Mouse (Mus musculus): Measurements from ENCODE around the gene Fam45a. TPM values are rescaled to one million over a fixed set of nuclear protein-coding genes. Genes with fewer than 3 reads are reported as not detected.
A peak's percentile ranks its signal among the peaks of the same experiment; 100 is the strongest.

Fam45a gene
- polyA plus RNA-seq, 1 experiment from 2014 or later, result 36.4 TPM

DNA sequence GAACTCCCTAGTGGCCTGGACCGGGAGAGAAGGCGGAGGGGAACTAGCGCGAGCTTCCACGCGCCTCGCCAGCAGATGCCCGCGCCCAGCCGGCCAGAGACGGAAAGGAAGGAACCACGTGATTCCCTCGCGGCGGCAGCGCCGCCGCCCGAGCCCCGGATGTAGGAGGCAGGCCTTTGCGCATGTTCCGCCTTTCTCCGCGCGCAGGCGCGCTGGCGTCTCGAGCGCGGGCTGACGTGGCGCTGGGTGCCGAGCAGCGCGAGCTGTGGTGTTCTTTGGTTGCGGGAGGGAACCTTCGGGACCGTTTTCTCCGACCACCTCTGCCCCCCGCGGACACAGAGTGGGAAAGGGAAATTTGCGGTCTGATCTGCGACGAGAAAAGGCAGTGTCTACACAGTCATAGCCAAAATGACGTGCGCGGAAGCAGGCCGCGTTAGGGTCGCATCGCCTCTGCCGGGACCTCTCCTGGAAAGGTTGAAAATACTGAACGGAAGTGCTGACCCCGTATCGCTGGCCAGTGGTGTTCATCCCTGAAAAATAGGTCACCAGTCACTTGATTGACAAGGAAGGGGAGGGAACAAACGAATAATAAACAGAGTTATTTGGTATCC is 20.7 kb upstream of the Fam45a start, which contains the start of gene Eif3a:
Gene Eif3a, minus strand, starts transcription at position 108 of the 611 bp plus-strand sequence.
- 0% methylated on average over 57 of the region's 57 CpGs for WGBS
- no peaks in the 10 kb centered on the region for H3K27me3 ChIP-seq (ENCODE audit: control insufficient read depth, insufficient read depth, low read length)

GRCm38 (mm10) chr19:60791164-60791563 is 20.2 kb upstream of the Fam45a start:
- Histone ChIP-seq H3K9ac (ENCODE audit: low read length) (peak overlapping the region; percentile 100), H3K27ac (ENCODE audit: low read depth, low read length) (peak overlapping the region; percentile 96), H3K27me3 (ENCODE audit: control insufficient read depth, insufficient read depth, low read length) (no peaks in the 10 kb centered on the region), H3K4me2 (ENCODE audit: low read depth) (peak overlapping the region; percentile 43), H3K9me3 (ENCODE audit: control insufficient read depth, low read length) (no peaks in the 10 kb centered on the region), H3K4me3 (ENCODE audit: low read depth, low read length) (peak overlapping the region; percentile 99), H3K36me3 (ENCODE audit: control insufficient read depth, insufficient read depth, low read length) (no peaks in the 10 kb centered on the region), H3K4me1 (ENCODE audit: control insufficient read depth, insufficient read depth, low read length) (peaks cover 6% of the 10 kb centered on the region)
- no peak for ATAC-seq (ENCODE audit: insufficient read depth, low FRiP score, low TSS enrichment)
- no peak for DNase-seq (ENCODE audit: low spot score)
- 20% methylated on average over 9 of the region's 9 CpGs for WGBS

More for the DNA sequence above, 20.7 kb upstream of the Fam45a start, which contains the start of gene Eif3a:
- H3K4me2 ChIP-seq (ENCODE audit: low read depth), result peak within 1 kb of the TSS; percentile 43
- DNase-seq (ENCODE audit: low spot score), result peak; percentile 98
- peak within 1 kb of the TSS; percentile 96 for H3K27ac ChIP-seq (ENCODE audit: low read depth, low read length)
- peaks cover 8% of the 10 kb centered on the region for H3K4me1 ChIP-seq (ENCODE audit: control insufficient read depth, insufficient read depth, low read length)
- ATAC-seq (ENCODE audit: insufficient read depth, low FRiP score, low TSS enrichment), result peak; percentile 97
- peak within 1 kb of the TSS; percentile 99 for H3K4me3 ChIP-seq (ENCODE audit: low read depth, low read length)
- H3K36me3 ChIP-seq (ENCODE audit: control insufficient read depth, insufficient read depth, low read length), result no peaks in the 10 kb centered on the region
- H3K9me3 ChIP-seq (ENCODE audit: control insufficient read depth, low read length), result no peaks in the 10 kb centered on the region
- peak within 1 kb of the TSS; percentile 100 for H3K9ac ChIP-seq (ENCODE audit: low read length)

DNA sequence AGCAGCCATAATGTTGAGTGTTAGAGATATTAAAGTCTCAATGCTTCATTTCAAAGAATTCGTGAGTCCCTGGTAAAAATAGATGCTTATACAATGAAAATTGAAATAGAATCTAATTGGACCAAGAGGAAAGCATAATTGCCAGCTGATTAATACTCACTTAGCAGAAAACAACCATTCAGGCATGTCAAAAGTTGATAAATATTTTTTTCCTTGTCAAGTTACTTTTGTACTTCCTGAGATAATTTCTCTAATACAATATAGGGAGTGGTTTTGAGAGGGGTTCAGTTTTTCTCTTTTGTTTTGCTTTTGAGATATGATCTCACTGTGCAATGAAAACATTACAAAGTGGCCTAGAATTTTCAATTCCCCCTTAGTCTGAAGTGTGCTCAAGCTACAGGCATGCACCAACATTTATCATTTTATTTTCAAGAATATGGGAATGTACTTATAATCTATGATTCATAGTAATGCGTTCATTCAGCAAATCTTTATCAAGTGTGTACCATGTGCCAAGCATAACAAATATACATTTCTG is 18.1 kb upstream of the Fam45a start:
- 88% methylated on average over 2 of the region's 2 CpGs for WGBS
- Histone ChIP-seq H3K9ac (ENCODE audit: low read length) (no peak overlapping the region), H3K27me3 (ENCODE audit: control insufficient read depth, insufficient read depth, low read length) (no peaks in the 10 kb centered on the region), H3K4me2 (ENCODE audit: low read depth) (no peak overlapping the region), H3K36me3 (ENCODE audit: control insufficient read depth, insufficient read depth, low read length) (no peaks in the 10 kb centered on the region), H3K27ac (ENCODE audit: low read depth, low read length) (no peak overlapping the region), H3K4me3 (ENCODE audit: low read depth, low read length) (no peak overlapping the region), H3K4me1 (ENCODE audit: control insufficient read depth, insufficient read depth, low read length) (peaks cover 6% of the 10 kb centered on the region), H3K9me3 (ENCODE audit: control insufficient read depth, low read length) (no peaks in the 10 kb centered on the region)
- ATAC-seq (ENCODE audit: insufficient read depth, low FRiP score, low TSS enrichment) (no peak), DNase-seq (ENCODE audit: low spot score) (no peak)

DNA sequence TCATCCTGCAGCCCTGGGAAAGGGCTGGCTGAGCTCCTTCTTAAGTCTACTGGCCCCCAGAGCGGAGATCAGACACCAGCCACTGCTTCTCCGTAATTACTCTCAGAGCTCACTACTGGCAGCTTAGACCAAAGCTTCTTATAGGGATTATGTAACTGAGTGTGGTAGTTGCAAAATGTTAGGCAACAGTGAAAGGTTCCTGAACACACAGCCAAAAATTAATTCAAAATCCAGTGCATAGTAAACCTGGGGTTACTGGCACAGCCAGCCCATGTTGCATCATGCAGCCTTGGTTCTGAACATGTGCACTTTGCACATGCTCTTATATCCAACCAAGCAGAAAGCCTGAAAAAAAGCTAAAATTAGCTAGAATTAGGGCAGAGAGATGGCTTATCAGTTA is 16.1 kb upstream of the Fam45a start:
- DNase-seq (ENCODE audit: low spot score) (no peak), ATAC-seq (ENCODE audit: insufficient read depth, low FRiP score, low TSS enrichment) (no peak)
- 90% methylated on average over 2 of the region's 2 CpGs for WGBS
- Histone ChIP-seq H3K27me3 (ENCODE audit: control insufficient read depth, insufficient read depth, low read length) (no peaks in the 10 kb centered on the region), H3K9me3 (ENCODE audit: control insufficient read depth, low read length) (no peaks in the 10 kb centered on the region), H3K27ac (ENCODE audit: low read depth, low read length) (no peak overlapping the region), H3K4me2 (ENCODE audit: low read depth) (no peak overlapping the region), H3K9ac (ENCODE audit: low read length) (no peak overlapping the region), H3K36me3 (ENCODE audit: control insufficient read depth, insufficient read depth, low read length) (no peaks in the 10 kb centered on the region), H3K4me3 (ENCODE audit: low read depth, low read length) (no peak overlapping the region), H3K4me1 (ENCODE audit: control insufficient read depth, insufficient read depth, low read length) (no peaks in the 10 kb centered on the region)

- H3K9ac ChIP-seq (ENCODE audit: low read length), result no peak overlapping the region
- H3K36me3 ChIP-seq (ENCODE audit: control insufficient read depth, insufficient read depth, low read length), result no peaks in the 10 kb centered on the region
Measured at GRCm38 (mm10) chr19:60797415-60797814, 14.0 kb upstream of the Fam45a start.

DNA sequence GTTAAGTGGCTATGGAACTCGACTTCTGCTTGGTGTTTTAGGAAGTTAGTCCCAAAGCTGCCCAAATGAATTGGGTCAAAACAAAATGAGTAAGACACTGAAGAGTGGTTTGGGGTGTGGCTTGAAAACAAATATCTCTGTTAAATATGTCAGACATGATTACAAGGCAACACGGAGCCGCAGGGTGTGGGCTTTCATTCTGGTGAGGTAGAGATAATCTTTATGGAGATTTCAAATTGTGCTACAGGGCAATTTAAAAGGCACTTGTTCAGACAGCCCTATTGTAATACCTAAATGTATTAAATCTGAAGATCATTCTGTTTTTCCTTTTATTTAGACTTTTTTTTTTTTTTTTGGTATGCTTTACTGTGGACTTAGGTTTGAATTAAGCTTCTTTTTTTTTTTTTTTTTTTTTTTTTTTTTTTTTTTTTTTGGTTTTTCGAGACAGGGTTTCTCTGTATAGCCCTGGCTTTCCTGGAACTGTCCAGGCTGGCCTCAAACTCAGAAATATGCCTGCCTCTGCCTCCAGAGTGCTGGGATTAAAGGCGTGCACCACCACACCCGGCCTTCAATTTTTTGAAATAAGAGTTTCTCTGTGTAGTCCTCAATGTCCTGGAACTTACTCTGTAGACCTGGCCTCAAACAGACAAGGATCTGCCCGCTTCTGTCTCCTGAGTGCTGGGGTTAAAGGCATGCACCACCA is 11.4 kb upstream of the Fam45a start:
- DNase-seq (ENCODE audit: low spot score) (no peak), ATAC-seq (ENCODE audit: insufficient read depth, low FRiP score, low TSS enrichment) (no peak)
- 74% methylated on average over 7 of the region's 7 CpGs for WGBS
- no peaks in the 10 kb centered on the region for H3K36me3 ChIP-seq (ENCODE audit: control insufficient read depth, insufficient read depth, low read length)
- no peak overlapping the region for H3K4me2 ChIP-seq (ENCODE audit: low read depth)
- no peak overlapping the region for H3K9ac ChIP-seq (ENCODE audit: low read length)
- H3K4me1 ChIP-seq (ENCODE audit: control insufficient read depth, insufficient read depth, low read length), result no peaks in the 10 kb centered on the region
- H3K9me3 ChIP-seq (ENCODE audit: control insufficient read depth, low read length), result no peaks in the 10 kb centered on the region
- H3K27ac ChIP-seq (ENCODE audit: low read depth, low read length), result no peak overlapping the region
- no peak overlapping the region for H3K4me3 ChIP-seq (ENCODE audit: low read depth, low read length)
- no peaks in the 10 kb centered on the region for H3K27me3 ChIP-seq (ENCODE audit: control insufficient read depth, insufficient read depth, low read length)

More at GRCm38 (mm10) chr19:60797415-60797814, 14.0 kb upstream of the Fam45a start:
- ATAC-seq (ENCODE audit: insufficient read depth, low FRiP score, low TSS enrichment) (no peak), DNase-seq (ENCODE audit: low spot score) (no peak)
- no peak overlapping the region for H3K4me3 ChIP-seq (ENCODE audit: low read depth, low read length)
- H3K9me3 ChIP-seq (ENCODE audit: control insufficient read depth, low read length), result no peaks in the 10 kb centered on the region
- H3K27me3 ChIP-seq (ENCODE audit: control insufficient read depth, insufficient read depth, low read length), result no peaks in the 10 kb centered on the region
- H3K4me1 ChIP-seq (ENCODE audit: control insufficient read depth, insufficient read depth, low read length), result no peaks in the 10 kb centered on the region
- H3K27ac ChIP-seq (ENCODE audit: low read depth, low read length), result no peak overlapping the region
- 89% methylated on average over 2 of the region's 2 CpGs for WGBS
- no peak overlapping the region for H3K4me2 ChIP-seq (ENCODE audit: low read depth)

DNA sequence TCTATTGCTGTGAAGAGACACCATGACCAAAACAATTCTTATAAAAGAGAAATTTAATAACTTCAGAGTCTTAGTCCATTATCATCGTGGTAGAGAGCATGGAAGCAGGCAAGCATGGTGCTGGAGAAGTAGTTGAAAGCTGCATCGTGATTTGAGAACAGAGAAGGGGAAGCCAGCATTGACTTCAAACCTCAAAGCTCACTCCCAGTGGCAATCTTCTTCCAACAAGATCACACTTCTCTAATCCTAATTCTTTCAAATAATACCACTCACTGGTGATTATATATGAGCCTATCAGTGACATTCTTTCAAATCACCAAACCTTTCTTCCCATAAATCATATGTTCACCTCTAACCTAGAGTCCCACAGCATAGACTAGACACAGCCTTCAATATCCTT is 6.5 kb upstream of the Fam45a start:
- Histone ChIP-seq H3K27ac (ENCODE audit: low read depth, low read length) (no peak overlapping the region), H3K27me3 (ENCODE audit: control insufficient read depth, insufficient read depth, low read length) (no peaks in the 10 kb centered on the region), H3K4me2 (ENCODE audit: low read depth) (no peak overlapping the region), H3K9me3 (ENCODE audit: control insufficient read depth, low read length) (no peaks in the 10 kb centered on the region), H3K36me3 (ENCODE audit: control insufficient read depth, insufficient read depth, low read length) (no peaks in the 10 kb centered on the region), H3K4me1 (ENCODE audit: control insufficient read depth, insufficient read depth, low read length) (no peaks in the 10 kb centered on the region), H3K9ac (ENCODE audit: low read length) (no peak overlapping the region), H3K4me3 (ENCODE audit: low read depth, low read length) (no peak overlapping the region)
- 58% methylated on average over 2 of the region's 2 CpGs for WGBS
- ATAC-seq (ENCODE audit: insufficient read depth, low FRiP score, low TSS enrichment) (no peak), DNase-seq (ENCODE audit: low spot score) (no peak)

DNA sequence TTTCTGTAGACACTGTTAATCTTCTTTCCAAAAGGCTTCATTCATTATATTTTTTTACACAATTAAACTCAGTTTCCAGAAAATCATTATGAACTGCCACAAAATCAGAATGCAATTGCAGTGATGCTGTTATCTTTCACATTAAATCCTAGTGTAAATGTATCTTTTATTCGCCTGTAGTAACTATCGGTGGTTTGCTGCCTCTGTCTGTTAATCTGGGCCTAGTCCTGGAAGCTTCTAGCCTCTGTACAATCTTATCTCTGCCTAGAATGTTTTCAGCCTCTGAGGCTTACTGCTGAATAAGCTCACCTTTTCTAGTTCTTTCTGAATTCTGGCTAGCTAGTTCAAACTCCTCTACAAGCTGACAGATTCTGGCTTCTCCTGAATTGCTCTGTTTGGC is 1.5 kb upstream of the Fam45a start:
- Histone ChIP-seq H3K4me2 (ENCODE audit: low read depth) (no peak overlapping the region), H3K9me3 (ENCODE audit: control insufficient read depth, low read length) (no peaks in the 10 kb centered on the region), H3K4me1 (ENCODE audit: control insufficient read depth, insufficient read depth, low read length) (0 out of 2 replicates have a peak, but pooled peaks cover 3% of the 10 kb centered on the region), H3K36me3 (ENCODE audit: control insufficient read depth, insufficient read depth, low read length) (no peaks in the 10 kb centered on the region), H3K27me3 (ENCODE audit: control insufficient read depth, insufficient read depth, low read length) (no peaks in the 10 kb centered on the region), H3K4me3 (ENCODE audit: low read depth, low read length) (no peak overlapping the region), H3K9ac (ENCODE audit: low read length) (no peak overlapping the region), H3K27ac (ENCODE audit: low read depth, low read length) (no peak overlapping the region)
- DNase-seq (ENCODE audit: low spot score) (no peak), ATAC-seq (ENCODE audit: insufficient read depth, low FRiP score, low TSS enrichment) (no peak)
- 92% methylated on average over 2 of the region's 2 CpGs for WGBS
